Mouse (Mus musculus) liver, embryonic 14.5 days (tissue): ENCODE results near the gene Selenof.

Source experiments
- CTCF ChIP-seq: IDR thresholded peaks from 2 replicates; pipeline ENCODE4 v1.5.1; 2016; ENCODE audit warnings: antibody characterized with exemption, low read depth, control low read depth
- EP300 ChIP-seq: IDR thresholded peaks from 2 replicates; pipeline ENCODE4 v1.6.1; 2016; ENCODE audit warnings: antibody characterized with exemption, low read depth

GRCm38 (mm10) chr3:144622930-144623612 lies 53.0 kb downstream of the Selenof start:
- no peak for TF ChIP-seq CTCF
- TF ChIP-seq EP300 = no peak
